Mouse (Mus musculus) forebrain, embryonic 14.5 days (tissue): ENCODE results near the gene Olfr832. TPM values are rescaled to one million over a fixed set of nuclear protein-coding genes. Genes with fewer than 3 reads are reported as not detected.
"Not testable (repeated sequence)": the region's sequence is repeated elsewhere in the genome, so short reads cannot be mapped to it uniquely, and the experiment has no call there.

Experiments used
- ATAC-seq: fragments of 200-750 bp; cut with Nextera tagmentation; 2 replicates; pipeline ENCODE4 v1.8.0; 2017; ENCODE audit warnings: mild to moderate bottlenecking, moderate library complexity
- DNase-seq: peaks from one replicate; pipeline ENCODE4 v3.0.0-alpha.2; 2015; ENCODE audit warnings: low spot score
- H3K27ac ChIP-seq: fragments of 300-500 bp; sonication (generic); 2 replicates; pipeline ENCODE4 v1.5.1; 2014; ENCODE audit warnings: low read depth, mild to moderate bottlenecking, control low read depth, low read length, moderate library complexity
- H3K27me3 ChIP-seq: fragments of 300-500 bp; sonication (generic); replicated peaks from 2 replicates; pipeline ENCODE4 v1.6.1; 2014; ENCODE audit warnings: low read length, control low read depth, mixed read lengths; ENCODE audit not compliant: control insufficient read depth, insufficient read depth
- H3K36me3 ChIP-seq: fragments of 300-500 bp; sonication (generic); 2 replicates; pipeline ENCODE4 v1.6.1; 2014; ENCODE audit warnings: low read length, control low read depth; ENCODE audit not compliant: control insufficient read depth, insufficient read depth
- H3K4me1 ChIP-seq: fragments of 300-500 bp; sonication (generic); 2 replicates; pipeline ENCODE4 v1.6.1; 2014; ENCODE audit warnings: antibody characterized with exemption, low read length, control low read depth; ENCODE audit not compliant: control insufficient read depth, insufficient read depth
- H3K4me2 ChIP-seq: fragments of 300-500 bp; sonication (generic); 2 replicates; pipeline ENCODE4 v1.6.1; 2014; ENCODE audit warnings: mild to moderate bottlenecking, control low read depth, low read length
- H3K4me3 ChIP-seq: fragments of 300-500 bp; sonication (generic); 2 replicates; pipeline ENCODE4 v1.5.1; 2014; ENCODE audit warnings: low read depth, low read length, control low read depth
- H3K9ac ChIP-seq: fragments of 300-500 bp; sonication (generic); 2 replicates; pipeline ENCODE4 v1.6.1; 2014; ENCODE audit warnings: mild to moderate bottlenecking, low read length, control low read depth, moderate library complexity
- H3K9me3 ChIP-seq: fragments of 300-500 bp; sonication (generic); replicated peaks from 2 replicates; pipeline ENCODE4 v1.6.1; 2016; ENCODE audit warnings: low read length, control low read depth, mixed read lengths; ENCODE audit not compliant: control insufficient read depth
- WGBS: fragments of 180-500 bp; shearing (Covaris S2); extraction: QIAGEN DNeasy Blood & Tissue Kit; methylation state at CpG from one replicate; pipeline ENCODE4 v1.1.7; 2014; 5-methylcytosine and 5-hydroxymethylcytosine counted together
- polyA plus RNA-seq: library from polyadenylated mRNA; unstranded; fragments of >200 nt; fragmentation: Nextera tagmentation; extraction: Ambion mirVana; gene quantifications from 2 replicates; pipeline ENCODE4 v1.2.1, GENCODE M21; 2014

Gene Olfr832
- not detected in 2 replicates for polyA plus RNA-seq

DNA sequence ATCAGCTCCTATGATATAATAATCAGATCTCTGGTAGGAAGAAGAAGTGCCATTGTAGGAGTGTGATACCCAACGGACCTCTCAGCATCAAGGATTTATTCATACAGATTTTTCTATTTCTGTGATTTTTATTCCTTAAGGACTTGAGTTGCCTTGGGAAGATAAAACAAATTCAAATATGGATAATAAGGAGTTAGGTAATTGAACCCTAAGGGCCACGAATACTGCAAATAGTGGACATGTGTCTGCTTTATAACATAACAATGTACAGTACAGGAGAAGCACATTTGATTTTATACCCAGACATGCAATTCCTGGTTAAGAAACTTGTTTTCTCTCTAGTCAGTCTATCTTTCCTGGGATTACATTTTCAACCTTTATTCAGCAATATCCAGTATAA is at the start of gene Olfr832:
Gene Olfr832, plus strand, starts transcription at position 301 of the 400 bp plus-strand sequence.
- not testable (repeated sequence) for H3K9ac ChIP-seq, H3K9me3 ChIP-seq, H3K27ac ChIP-seq, DNase-seq, H3K4me2 ChIP-seq, H3K36me3 ChIP-seq, H3K4me1 ChIP-seq, ATAC-seq, H3K27me3 ChIP-seq, H3K4me3 ChIP-seq
- WGBS = 80% methylated on average over 2 of the region's 2 CpGs

DNA sequence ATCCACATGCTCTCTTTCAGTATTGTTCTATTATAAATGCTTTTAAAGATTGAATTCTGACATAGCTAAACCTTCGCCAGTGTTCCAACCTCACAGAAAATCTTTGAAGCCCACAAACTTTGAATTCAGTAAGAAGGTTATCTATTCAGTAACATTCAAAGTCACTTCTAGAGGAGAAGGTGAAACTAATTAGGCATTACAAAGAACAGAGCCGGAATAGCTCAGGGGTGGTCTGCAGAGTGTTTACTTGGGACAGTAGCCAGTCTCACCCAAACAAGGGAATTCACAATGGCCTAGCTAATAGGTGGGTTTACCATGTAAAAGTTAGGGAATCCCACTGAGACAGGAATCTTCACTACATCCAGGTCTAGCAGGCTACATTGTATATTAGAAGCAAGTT is 29.2 kb upstream of the Olfr832 start:
- not testable (repeated sequence) for H3K27me3 ChIP-seq, H3K36me3 ChIP-seq, DNase-seq, H3K4me3 ChIP-seq, H3K4me2 ChIP-seq, H3K9me3 ChIP-seq, H3K27ac ChIP-seq, ATAC-seq, H3K4me1 ChIP-seq, H3K9ac ChIP-seq
- 75% methylated on average over 2 of the region's 2 CpGs for WGBS

DNA sequence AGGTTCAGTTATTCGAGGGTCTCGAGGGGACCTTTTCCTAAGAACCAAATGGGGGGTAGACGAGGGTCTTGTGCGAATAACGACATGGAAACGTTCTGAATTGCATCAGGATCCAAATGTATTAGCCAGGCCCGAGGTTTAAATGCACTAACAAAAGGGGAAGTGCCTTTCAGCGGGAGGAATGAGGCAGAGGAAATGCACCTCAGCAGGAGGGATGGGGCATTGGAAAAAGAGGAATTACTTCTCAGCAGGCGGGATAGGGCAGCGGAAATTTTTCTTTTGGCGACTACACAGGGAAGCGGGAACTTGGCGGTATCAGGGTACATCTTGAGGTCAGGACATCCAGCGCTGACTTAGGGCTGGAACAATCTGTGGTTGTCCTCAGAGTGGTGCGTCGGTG is 9.0 kb upstream of the Olfr832 start:
- H3K4me2 ChIP-seq, DNase-seq, H3K4me1 ChIP-seq, ATAC-seq, H3K27ac ChIP-seq, H3K36me3 ChIP-seq, H3K9ac ChIP-seq, H3K9me3 ChIP-seq, H3K4me3 ChIP-seq, H3K27me3 ChIP-seq: not testable (repeated sequence)
- 84% methylated on average over 15 of the region's 16 CpGs for WGBS

DNA sequence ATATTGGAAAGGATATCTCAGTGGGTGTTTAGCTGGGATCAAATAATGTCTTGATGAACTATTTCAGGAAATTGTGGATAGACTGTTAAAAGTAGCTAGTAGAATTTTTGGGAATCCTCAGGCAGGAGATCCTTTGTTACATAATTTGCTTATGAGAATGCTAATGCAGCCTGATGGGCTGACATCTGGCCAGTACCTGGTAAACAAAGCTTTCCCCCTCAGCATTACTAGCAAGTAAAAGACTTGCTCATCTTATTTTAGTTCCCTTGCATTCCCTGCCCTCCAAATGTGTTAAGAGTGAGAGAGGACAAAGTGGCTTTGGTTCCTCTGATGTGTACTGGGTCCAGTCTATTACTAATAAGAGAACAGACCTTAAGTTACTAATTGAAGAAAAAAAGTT is 25.1 kb downstream of the Olfr832 start:
- Histone ChIP-seq H3K9ac (no peak overlapping the region), H3K9me3 (no peaks in the 10 kb centered on the region; the same call in 1 of the 2 replicates), H3K27ac (no peak overlapping the region), H3K4me3 (no peak overlapping the region), H3K27me3 (no peaks in the 10 kb centered on the region), H3K36me3 (no peaks in the 10 kb centered on the region), H3K4me2 (no peak overlapping the region), H3K4me1 (no peaks in the 10 kb centered on the region)
- DNase-seq = no peak
- no peak for ATAC-seq

DNA sequence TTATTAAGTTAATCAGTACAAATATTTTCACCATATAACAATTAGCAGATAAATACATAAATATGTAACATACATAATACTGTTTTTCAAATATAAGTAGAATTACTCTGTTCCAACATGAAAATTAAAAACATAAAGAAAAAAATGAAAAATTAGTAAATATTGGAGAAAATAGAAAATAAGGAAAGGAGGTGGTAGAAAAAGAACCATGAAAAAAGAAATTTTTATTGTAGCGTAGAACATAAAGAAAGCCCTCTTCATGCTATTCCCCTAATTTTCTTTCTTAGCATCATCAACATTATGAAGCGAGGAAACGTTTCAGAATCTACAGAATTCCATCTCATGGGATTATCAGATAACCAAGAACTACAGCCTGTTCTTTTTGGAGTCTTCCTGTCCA is 50.8 kb downstream of the Olfr832 start, which contains the start of gene Olfr834:
Gene Olfr834, plus strand, starts transcription at position 301 of the 400 bp plus-strand sequence.
- 83% methylated on average over 3 of the region's 3 CpGs for WGBS
- Histone ChIP-seq H3K36me3 (no peaks in the 10 kb centered on the region), H3K27me3 (no peaks in the 10 kb centered on the region)

More for the DNA sequence above, 50.8 kb downstream of the Olfr832 start, which contains the start of gene Olfr834:
- ATAC-seq (no peak), DNase-seq (no peak)
- no peak within 1 kb of the TSS for H3K4me2 ChIP-seq
- H3K27ac ChIP-seq = no peak within 1 kb of the TSS
- 0 out of 2 replicates have a peak, but pooled peaks cover 2% of the 10 kb centered on the region for H3K9me3 ChIP-seq
- H3K4me3 ChIP-seq = no peak within 1 kb of the TSS
- H3K9ac ChIP-seq = no peak within 1 kb of the TSS
- H3K4me1 ChIP-seq = no peaks in the 10 kb centered on the region

Other genes starting within 250 kb of the Olfr832 start
- gene Olfr24, start 173.1 kb upstream of the Olfr832 start, polyA plus RNA-seq = not detected in 2 replicates
- gene Olfr828, start 117.6 kb upstream of the Olfr832 start, polyA plus RNA-seq = not detected in 2 replicates
- gene Olfr829, start 82.2 kb upstream of the Olfr832 start, polyA plus RNA-seq = not detected in 2 replicates
- not detected in 2 replicates for gene Olfr830, start 62.4 kb upstream of the Olfr832 start, polyA plus RNA-seq
- not detected in 2 replicates for gene Olfr834, start 50.9 kb downstream of the Olfr832 start, polyA plus RNA-seq
- not detected in 2 replicates for gene Olfr835, start 95.6 kb downstream of the Olfr832 start, polyA plus RNA-seq
- gene Olfr836, start 183.3 kb downstream of the Olfr832 start, polyA plus RNA-seq = not detected in 2 replicates
- not detected in 2 replicates for gene Olfr837, start 199.2 kb downstream of the Olfr832 start, polyA plus RNA-seq
- not detected in 2 replicates for gene Olfr839-ps1, start 240.2 kb downstream of the Olfr832 start, polyA plus RNA-seq